In genomic region chr17:6154366-6154765, GRCm38 (mm10) we compare ENCODE assay signal across 15 mouse cellular contexts. TPM values are rescaled to one million over a fixed set of nuclear protein-coding genes. Genes with fewer than 3 reads are reported as not detected.
DNase-seq lines count a peak whose midpoint lies in the region; ATAC-seq and TF ChIP-seq lines count a peak whose summit lies in the region.
"Had no signal": no experiment of that assay in that cellular context is flagged by ENCODE, and none has a peak within 500 bp of the region (broad histone marks: within the 10 kb centered on the region; RNA-seq: fewer than 3 reads in every experiment).

No protein-coding gene starts in this region.

- H3K4me3 ChIP-seq in midbrain, embryonic 11.5 days (ENCODE audit: low read depth, low read length), result no peak overlapping the region
- H3K4me3 ChIP-seq in midbrain, embryonic 10.5 days, result no peak overlapping the region
- H3K4me3 ChIP-seq in cerebellum, adult 2 months (replicated peaks; ENCODE audit: insufficient read depth, low read depth, low read length), result no peak overlapping the region
- no peak overlapping the region for H3K4me3 ChIP-seq in kidney, embryonic 16.5 days (ENCODE audit: low read length)
- H3K4me3 ChIP-seq: limb, embryonic 10.5 days; liver, embryonic 13.5 days had no signal

- no peak for ATAC-seq in midbrain, embryonic 11.5 days (ENCODE audit: low FRiP score)
- peak; percentile 59 for ATAC-seq in CD4-positive, CD25-positive, alpha-beta regulatory T cell, adult 4 months
- ATAC-seq in megakaryocyte progenitor cell, adult 5-6 weeks (replicated peaks; ENCODE audit: poor library complexity), result 0 out of 2 replicates have a peak, but pooled peaks have one; percentile 37
- no peak for ATAC-seq in kidney, embryonic 16.5 days (ENCODE audit: low FRiP score, low TSS enrichment)
- ATAC-seq: forebrain, embryonic 16.5 days had no signal

- no peak for TF ChIP-seq POLR2A in cerebellum, adult 2 months (IDR thresholded peaks at IDR 0.05; ENCODE audit: borderline replicate concordance, insufficient read depth, low read length)

- DNase-seq in midbrain, embryonic 11.5 days (ENCODE audit: low spot score, missing footprints), result peak; percentile 47
- no peak for DNase-seq in midbrain, embryonic 10.5 days (ENCODE audit: low spot score)
- DNase-seq in cerebellum, adult 2 months, result peak; percentile 48 to 67
- no peak for DNase-seq in adrenal gland, postnatal 36 days
- DNase-seq: embryo, embryonic 11 days; heart, postnatal 10 days; kidney, adult 8-10 months; liver, embryonic 13.5 days; retina, postnatal 1 day had no signal

- no peak overlapping the region for H3K9ac ChIP-seq in midbrain, embryonic 11.5 days (ENCODE audit: low read length)
- H3K9ac ChIP-seq in kidney, embryonic 16.5 days (replicated peaks; ENCODE audit: low read length), result no peak overlapping the region
- H3K9ac ChIP-seq: hindbrain, embryonic 14.5 days; liver, embryonic 13.5 days had no signal

- no peak for TF ChIP-seq CTCF in cerebellum, adult 2 months (IDR thresholded peaks at IDR 0.05; ENCODE audit: borderline replicate concordance, insufficient read depth, low read depth, low read length)

- H3K27me3 ChIP-seq in midbrain, embryonic 11.5 days (ENCODE audit: control insufficient read depth, insufficient read depth, low read length), result no peaks in the 10 kb centered on the region
- no peaks in the 10 kb centered on the region for H3K27me3 ChIP-seq in midbrain, embryonic 10.5 days (ENCODE audit: low read depth, poor library complexity, severe bottlenecking)
- H3K27me3 ChIP-seq in cerebellum, adult 2 months (ENCODE audit: control insufficient read depth, insufficient read depth, low read length), result no peaks in the 10 kb centered on the region
- H3K27me3 ChIP-seq in kidney, embryonic 16.5 days (ENCODE audit: insufficient read depth, low read length), result no peaks in the 10 kb centered on the region
- H3K27me3 ChIP-seq: liver, embryonic 13.5 days had no signal

- H3K27ac ChIP-seq in midbrain, embryonic 11.5 days (ENCODE audit: low read depth, low read length), result no peak overlapping the region
- H3K27ac ChIP-seq in midbrain, embryonic 10.5 days (replicated peaks), result no peak overlapping the region
- no peak overlapping the region for H3K27ac ChIP-seq in cerebellum, adult 2 months (ENCODE audit: insufficient read depth, low read length)
- no peak overlapping the region for H3K27ac ChIP-seq in kidney, embryonic 16.5 days (ENCODE audit: low read length)
- H3K27ac ChIP-seq: hindbrain, embryonic 14.5 days; limb, embryonic 10.5 days; liver, embryonic 13.5 days had no signal

- H3K9me3 ChIP-seq in midbrain, embryonic 11.5 days (ENCODE audit: control insufficient read depth, low read length), result no peaks in the 10 kb centered on the region
- H3K9me3 ChIP-seq in midbrain, embryonic 10.5 days (replicated peaks), result no peaks in the 10 kb centered on the region
- no peaks in the 10 kb centered on the region for H3K9me3 ChIP-seq in kidney, embryonic 16.5 days (ENCODE audit: low read length)
- H3K9me3 ChIP-seq: limb, embryonic 10.5 days; liver, embryonic 13.5 days had no signal

- H3K36me3 ChIP-seq in midbrain, embryonic 11.5 days (ENCODE audit: control insufficient read depth, insufficient read depth, low read length), result no peaks in the 10 kb centered on the region
- H3K36me3 ChIP-seq in midbrain, embryonic 10.5 days, result peaks cover 16% of the 10 kb centered on the region
- H3K36me3 ChIP-seq in kidney, embryonic 16.5 days (ENCODE audit: insufficient read depth, low read length), result no peaks in the 10 kb centered on the region
- H3K36me3 ChIP-seq: liver, embryonic 13.5 days had no signal

- H3K4me1 ChIP-seq in midbrain, embryonic 11.5 days (ENCODE audit: control insufficient read depth, insufficient read depth, low read length), result no peaks in the 10 kb centered on the region
- H3K4me1 ChIP-seq in midbrain, embryonic 10.5 days, result no peaks in the 10 kb centered on the region
- peaks cover 15% of the 10 kb centered on the region for H3K4me1 ChIP-seq in cerebellum, adult 2 months (ENCODE audit: control insufficient read depth, insufficient read depth, low read length)
- H3K4me1 ChIP-seq in kidney, embryonic 16.5 days (ENCODE audit: insufficient read depth, low read length), result no peaks in the 10 kb centered on the region
- H3K4me1 ChIP-seq: limb, embryonic 10.5 days; liver, embryonic 13.5 days had no signal

- H3K4me2 ChIP-seq in midbrain, embryonic 11.5 days, result no peak overlapping the region
- H3K4me2 ChIP-seq in kidney, embryonic 16.5 days (replicated peaks; ENCODE audit: low read depth, low read length), result no peak overlapping the region
- H3K4me2 ChIP-seq: hindbrain, embryonic 14.5 days; liver, embryonic 13.5 days had no signal

- 85% methylated on average over 4 of the region's 4 CpGs for WGBS in midbrain, embryonic 11.5 days
- WGBS in midbrain, embryonic 10.5 days, result 85% methylated on average over 4 of the region's 4 CpGs
- WGBS in cerebellum, adult 2 months, result 27% methylated on average over 4 of the region's 4 CpGs
- 77% methylated on average over 4 of the region's 4 CpGs for WGBS in kidney, embryonic 16.5 days

RNA-seq across cellular contexts. Expression of gene Tulp4, which starts 48.1 kb away (rescaled TPM):
- 97.4 and 104 TPM in 2 replicates for polyA plus RNA-seq in midbrain, embryonic 11.5 days (2014; fragmentation: Nextera tagmentation; extraction: Ambion mirVana)
- polyA plus RNA-seq in midbrain, embryonic 10.5 days (2016; fragmentation: Nextera tagmentation; extraction: Ambion mirVana), result 119 and 141 TPM in 2 replicates
- polyA plus RNA-seq in CD4-positive, CD25-positive, alpha-beta regulatory T cell, adult 4 months (2017; shearing (Covaris generic)), result 10 to 100 TPM; 23.5 to 48.7 TPM
- 144 and 151 TPM in 2 replicates for polyA plus RNA-seq in cerebellum, adult 2 months (2012; rRNA removed)
- 0.59 and 0.81 TPM in 2 replicates for total RNA-seq in megakaryocyte progenitor cell, adult 5-6 weeks (2015)
- total RNA-seq in megakaryocyte progenitor cell, adult 5-6 weeks (2017), result 8.5 and 10.5 TPM in 2 replicates
- 10 to 100 TPM; 84.4 to 86.5 TPM for total RNA-seq in adrenal gland, postnatal 36 days (2021)
- polyA plus RNA-seq in kidney, embryonic 16.5 days (2015; fragmentation: Nextera tagmentation; extraction: Ambion mirVana), result 81.3 and 94.6 TPM in 2 replicates

Comparison
In these comparisons a context has a peak if more than half of its experiments do, and no peak if none do; other contexts are left out.
1. DNase-seq: peak in midbrain, embryonic 11.5 days (single experiment) and cerebellum, adult 2 months (2 of 2); none in midbrain, embryonic 10.5 days (single experiment) and adrenal gland, postnatal 36 days (0 of 2).
2. ATAC-seq: peak in CD4-positive, CD25-positive, alpha-beta regulatory T cell, adult 4 months (single experiment) and megakaryocyte progenitor cell, adult 5-6 weeks (single experiment); none in midbrain, embryonic 11.5 days (single experiment) and kidney, embryonic 16.5 days (single experiment).